Mouse (Mus musculus) MEL-GATA-1-ER (cell line): Measurements from ENCODE around the gene Kcnh1.

Experiments used
- DNase-seq: peaks from one replicate; pipeline ENCODE4 v3.0.0-alpha.2; 2012; ENCODE audit warnings: low read depth; ENCODE audit errors: extremely low read depth

The Kcnh1 gene

DNA sequence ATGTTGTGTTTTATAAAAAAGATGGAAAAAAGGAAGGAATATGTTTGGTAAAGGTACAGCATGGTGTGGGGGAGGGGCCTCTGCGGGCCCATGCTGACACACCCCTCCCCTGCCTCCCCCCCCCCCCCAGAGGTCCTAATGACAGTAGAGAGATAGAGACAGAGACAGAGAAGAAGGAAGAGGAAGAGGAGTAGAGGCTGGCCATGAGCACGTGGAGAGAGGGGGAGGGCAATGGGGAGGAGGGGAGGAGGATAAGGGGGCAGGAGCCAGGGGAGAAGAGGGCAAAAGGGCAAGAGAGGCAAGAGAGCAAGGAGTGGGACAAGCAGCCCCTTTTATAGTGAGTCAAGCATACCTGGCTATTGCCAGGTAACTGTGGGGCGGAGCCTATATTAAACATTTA, 123.5 kb downstream of the Kcnh1 start:
- peak; percentile 49 for DNase-seq

DNA sequence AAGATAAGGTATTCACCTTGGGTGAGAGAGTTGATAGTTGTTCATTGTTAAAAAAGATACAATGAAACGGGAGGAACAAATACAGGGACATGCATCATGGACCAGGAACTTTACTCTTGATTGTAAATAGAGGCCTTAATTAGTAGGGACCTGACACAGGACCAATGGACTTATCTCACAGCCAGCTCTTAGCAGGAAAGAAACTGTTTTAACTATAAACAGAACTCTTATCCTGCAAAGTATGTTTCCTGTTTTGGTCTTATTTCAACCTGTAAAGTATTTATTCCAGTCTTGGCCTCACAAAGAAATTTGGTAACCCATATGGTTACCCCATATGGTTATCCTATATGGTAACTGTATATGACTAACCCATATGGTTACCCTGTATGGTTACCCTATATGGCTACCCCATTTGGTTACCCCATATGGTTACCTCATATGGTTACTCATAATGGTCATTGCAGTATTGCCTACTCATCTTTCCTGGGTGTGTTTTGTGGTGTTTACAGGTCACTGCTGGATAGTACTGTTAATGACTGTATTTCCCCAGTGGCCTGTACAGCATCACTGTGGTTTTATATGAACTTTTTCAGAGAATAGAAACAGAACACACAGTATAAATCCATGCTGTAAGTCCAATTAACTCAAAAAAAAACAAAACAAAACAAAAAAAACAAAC, 125.0 kb downstream of the Kcnh1 start:
- peak; percentile 20 for DNase-seq

DNA sequence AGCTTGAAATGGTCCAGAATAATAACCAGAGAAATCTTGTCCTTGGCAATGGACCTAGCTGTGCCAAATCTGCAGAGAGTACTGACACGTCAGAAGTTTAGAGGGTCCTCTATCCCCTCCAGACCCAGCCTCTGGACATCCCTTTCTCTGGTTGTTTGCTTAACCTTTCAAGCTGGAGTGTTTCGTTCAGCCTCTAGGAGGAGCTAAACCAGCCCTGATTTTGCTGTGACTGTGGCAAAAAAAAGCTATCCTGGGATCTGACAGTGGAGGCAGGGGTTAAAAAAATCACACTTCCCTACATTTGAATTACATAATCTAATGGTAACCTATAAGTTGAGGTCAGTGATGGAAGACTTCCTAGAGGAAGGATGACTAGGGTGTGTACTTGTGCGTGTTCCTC, 133.6 kb downstream of the Kcnh1 start:
- no peak for DNase-seq

DNA sequence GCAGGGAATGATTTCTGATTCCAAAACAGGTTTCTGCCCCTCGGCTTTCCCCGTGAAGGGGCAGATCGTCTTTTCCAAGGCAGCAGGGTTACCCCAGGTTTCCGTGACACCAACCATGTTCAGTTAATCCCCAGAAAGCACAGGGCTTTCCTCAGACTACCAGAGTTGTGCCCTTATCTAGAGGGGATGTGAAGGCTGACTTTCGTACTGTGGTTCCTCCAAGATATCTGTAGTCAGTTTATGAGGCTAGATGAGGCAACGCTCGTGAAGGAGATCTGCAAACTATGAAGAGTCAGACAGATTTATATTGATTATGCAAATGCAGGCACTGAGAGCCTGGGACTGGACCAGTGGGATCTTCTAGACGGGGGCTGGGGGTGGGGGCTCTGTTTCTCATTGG, 136.5 kb downstream of the Kcnh1 start:
- DNase-seq = no peak

DNA sequence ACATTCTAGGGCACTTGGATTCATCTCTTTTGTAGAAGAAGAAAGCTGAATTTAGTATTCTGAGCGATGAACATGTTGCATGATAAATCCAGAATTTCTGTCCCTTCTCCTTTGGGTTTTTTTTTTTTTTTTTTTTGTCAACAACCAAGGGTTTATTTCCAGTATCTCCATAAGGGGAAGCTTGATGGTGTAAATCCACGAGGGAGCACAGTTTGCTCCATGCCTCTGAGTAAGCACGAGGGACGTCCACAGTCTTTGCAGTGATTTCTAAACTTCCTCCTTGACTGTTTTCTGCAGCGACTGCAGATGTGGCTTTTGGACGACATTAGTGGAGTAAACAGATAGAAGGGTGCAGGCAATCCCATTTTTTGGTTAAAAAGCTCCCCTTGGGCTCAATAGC, 140.6 kb downstream of the Kcnh1 start:
- no peak for DNase-seq

DNA sequence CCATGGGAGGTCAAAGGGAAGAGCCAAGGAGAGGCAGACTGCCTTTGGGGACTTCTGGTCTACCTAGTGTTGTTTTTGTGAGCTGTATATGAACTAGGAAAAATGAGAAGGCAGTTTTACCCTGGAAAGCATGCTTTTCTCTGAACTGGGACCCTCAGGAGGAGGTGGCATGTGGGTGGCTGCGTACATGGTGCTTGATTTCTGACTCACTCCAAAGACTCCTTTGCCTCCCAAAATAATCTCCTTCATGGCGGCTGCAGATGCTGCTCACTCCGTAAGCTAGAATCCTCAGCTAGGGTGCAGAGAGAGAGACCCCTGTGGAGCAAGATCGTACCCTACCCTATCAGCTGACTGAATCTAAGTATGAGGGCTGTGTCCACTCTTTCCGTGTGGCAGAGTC, 145.5 kb downstream of the Kcnh1 start:
- DNase-seq = no peak

DNA sequence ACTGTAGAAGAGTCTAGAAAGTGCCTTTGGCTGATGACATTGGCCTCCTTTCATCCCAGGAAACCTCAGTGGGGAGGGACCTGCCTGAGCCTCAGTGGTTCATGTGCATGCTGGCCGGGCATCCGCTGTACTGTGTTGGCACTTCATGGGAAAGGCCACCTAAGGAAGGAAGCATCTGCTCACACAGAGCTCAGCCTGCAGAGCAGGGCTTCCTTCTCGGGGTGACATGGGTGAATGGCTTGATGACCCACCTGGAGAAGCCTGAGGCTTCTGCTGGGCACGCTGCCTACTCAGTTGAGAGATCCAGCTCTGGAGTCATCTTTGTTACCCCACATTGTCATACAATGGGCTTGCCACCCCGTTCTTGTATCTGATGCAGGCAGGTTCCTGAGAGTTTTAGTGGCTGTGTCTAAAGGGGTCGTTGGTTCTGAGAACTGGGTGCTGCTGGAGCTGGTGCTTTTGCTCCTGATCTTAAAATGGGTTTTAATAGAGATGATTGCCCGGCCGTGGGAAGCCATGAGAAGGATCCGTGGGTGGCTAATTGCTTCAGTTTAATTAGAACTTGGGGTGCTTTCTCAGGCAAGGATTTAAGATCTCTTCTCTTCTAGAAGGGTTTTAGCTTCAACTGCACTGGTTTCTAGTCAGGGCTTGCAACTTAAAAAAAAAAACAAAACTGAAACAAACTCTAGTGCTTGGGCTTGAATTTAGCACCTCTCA, 148.9 kb downstream of the Kcnh1 start:
- DNase-seq = no peak

DNA sequence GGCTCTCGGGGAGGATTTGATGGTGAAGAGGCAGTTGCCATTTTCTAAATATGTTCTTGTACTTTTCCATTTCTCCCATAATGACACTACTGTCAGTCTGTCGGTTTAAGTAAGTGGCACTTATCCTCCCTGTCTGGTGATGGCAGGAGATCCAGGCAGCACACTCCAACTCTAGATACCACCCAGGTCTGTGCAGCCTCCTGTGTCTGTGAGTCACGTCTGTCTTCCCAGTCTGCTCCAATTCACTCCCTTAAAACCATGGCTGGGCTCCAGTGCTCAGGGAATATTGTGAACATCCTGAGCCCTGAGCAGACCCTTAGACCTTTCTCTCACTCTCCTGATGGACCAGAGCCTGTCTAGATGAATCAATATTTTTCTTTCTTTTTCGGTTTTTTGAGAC, 151.2 kb downstream of the Kcnh1 start:
- DNase-seq = no peak

DNA sequence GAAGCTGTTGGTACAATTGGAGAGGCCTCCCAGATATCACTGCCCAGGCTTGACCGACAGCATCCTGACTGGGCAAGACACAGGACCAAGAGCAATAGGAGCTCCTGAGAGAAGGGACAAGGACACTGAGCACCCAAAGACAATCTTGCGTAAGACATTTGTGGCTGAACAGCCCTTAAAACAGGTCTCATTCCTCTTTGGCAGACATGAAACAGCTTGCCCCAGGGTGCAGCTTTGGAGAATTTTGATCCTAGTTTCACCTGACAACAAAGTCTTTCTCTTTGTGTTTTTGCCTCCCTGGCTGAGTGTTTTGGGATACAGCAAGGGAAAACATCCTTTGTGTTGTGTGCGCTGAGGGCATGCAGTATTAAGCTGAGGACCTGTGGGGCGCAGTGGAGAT, 153.4 kb downstream of the Kcnh1 start:
- DNase-seq = no peak

DNA sequence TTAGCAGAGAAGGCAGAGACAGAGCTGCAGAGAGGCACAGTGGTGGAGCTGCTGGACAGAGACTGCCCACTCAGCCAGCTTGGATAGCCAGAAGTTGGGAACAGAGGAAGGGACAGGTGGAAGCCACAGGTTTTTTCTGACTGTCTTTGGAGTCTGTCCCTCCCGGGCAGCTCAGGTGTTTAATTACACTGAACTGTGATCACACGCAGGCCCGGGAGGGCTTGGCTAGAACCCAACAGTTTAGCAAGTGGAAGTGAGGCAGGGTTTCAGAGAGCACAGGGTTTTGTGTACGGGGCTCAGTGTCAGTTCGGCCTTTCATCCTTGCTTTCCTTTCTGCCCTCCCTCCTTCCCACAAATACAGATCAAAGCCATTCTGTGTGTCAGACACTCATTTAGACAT, 156.8 kb downstream of the Kcnh1 start:
- DNase-seq = no peak

DNA sequence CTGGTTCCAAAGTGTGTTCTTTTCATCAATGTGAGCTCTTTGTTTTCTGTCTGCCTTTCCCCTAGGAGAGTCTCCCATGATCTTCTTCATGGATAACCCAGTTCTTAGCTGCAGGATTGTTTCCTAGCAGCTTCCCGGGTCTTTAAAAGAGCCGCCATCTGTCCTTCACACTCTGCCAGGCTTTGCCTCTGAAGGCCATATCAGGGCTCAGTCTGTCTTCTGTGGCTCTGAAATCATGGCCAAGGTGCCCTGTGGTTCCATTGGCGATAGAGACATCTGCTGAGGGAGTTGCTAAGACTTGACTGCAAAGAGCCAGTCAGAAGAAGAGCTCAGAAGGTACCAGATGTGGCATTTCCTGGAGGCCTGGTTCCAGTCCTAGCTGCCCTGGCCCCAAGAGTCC, 165.7 kb downstream of the Kcnh1 start:
- DNase-seq = no peak

DNA sequence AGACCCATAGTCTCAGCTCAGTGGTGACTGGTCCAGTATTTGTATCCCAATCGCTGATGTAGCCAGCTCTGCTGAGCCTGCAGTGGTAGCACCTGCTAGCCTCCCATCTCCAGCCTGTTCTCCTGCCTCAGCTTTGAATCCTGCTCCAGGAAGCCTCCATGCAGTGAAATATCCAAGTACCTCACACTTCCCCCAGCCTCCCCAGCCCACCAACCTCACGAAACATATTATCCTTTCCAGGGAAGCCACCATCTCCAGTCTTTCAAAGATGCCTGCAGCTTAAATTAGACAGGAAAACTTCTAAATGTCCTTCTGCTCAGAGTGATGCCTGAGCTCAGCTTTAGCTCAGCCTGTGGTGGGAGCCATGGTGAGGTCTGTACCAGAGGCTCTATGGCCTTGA, 168.6 kb downstream of the Kcnh1 start:
- no peak for DNase-seq

DNA sequence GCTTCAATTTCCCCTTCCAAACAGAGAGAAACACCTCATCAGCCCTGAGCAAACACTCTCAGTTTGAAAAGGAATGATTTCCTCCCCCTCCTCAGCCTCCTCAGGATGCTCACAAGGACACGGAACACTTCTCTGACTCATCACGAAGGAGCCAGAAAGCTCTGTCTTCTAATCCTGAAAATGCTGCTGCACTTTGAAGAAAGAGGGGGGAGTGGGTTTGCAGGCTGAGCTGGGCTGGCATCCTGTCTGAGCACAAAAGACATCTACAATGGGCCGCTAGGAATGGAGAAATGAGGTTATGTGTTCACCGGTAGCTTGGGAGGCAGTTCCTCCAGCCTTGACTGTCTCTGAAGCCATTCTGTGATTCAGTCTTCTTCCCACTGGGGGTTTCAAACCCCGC, 177.8 kb downstream of the Kcnh1 start:
- DNase-seq = no peak

DNA sequence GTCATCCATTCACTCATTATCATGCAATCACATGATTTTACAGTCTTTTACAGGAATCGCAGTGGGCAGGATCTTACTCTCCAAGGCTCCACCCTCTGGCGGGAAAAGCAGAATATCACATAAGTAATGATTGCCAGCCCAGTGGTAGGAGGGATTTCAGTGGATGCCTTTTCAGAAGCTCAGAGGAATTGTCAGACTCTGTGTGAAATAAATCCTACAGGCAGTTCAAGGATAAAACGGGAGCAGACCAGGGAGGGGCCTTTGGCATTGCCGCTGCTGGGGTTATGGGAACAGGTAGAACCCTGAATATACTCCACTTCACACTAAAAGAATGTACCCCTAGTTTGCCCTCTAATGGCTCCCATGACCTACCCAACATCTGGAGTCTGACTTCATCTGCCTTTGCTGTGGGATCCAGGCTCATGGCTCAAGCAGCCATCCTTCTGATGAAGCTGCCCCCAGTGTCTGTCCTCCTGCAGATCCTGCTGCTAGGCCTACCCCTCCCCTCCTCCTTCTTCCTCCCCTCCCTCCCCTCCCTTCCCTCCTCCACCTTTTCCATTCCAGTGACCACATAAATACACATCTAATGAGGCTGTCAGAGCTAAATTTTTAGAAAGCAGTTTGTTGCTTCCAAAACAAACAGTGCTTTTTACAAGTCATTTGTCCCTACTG, 181.5 kb downstream of the Kcnh1 start:
- no peak for DNase-seq

DNA sequence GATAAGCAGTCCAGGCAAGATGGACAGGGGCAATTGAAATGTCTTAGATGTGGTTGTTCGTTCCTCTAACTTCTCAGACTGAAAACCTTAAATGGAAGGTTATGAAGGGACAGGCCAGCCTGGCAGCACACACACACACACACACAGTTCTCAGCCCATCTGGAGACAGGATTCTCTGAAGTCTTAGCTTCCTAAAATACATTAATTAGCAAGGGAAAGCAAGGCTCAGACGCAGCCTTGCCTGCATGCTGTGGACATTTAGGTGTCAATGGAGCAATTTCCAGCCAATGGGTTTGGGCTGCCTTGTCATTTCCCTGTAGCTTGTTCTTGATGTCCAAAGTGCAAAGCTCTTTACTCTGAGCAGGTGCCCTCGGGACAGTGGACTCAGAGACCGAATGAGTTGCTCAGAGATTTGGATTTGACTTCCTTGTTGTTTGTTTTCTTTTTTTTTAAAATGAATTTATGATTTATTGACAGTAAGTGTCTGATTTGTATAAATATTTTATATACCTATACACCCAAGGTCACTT, 188.0 kb downstream of the Kcnh1 start:
- no peak for DNase-seq

DNA sequence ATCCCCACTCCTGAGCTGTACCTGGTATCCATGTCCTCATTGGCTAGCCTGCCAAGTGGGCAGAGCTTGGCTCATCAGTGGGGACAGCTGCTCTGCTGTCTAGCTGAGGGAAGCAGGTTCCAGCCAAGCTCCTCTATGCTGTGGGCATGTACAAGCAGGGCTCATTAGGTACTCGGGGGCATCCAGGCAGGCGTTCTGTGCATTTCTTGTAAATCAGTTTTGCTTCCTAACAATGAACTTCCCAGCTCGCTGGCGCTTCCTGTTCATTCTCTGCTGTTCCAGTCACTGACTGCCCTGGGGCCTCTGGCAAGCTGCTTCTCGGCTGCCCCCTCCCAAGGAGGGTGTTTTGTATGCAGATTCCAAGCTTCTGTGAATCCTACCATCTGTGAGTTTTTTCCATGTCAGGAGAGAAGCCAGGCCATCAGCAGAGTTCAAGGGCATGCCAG, 190.0 kb downstream of the Kcnh1 start:
- no peak for DNase-seq

DNA sequence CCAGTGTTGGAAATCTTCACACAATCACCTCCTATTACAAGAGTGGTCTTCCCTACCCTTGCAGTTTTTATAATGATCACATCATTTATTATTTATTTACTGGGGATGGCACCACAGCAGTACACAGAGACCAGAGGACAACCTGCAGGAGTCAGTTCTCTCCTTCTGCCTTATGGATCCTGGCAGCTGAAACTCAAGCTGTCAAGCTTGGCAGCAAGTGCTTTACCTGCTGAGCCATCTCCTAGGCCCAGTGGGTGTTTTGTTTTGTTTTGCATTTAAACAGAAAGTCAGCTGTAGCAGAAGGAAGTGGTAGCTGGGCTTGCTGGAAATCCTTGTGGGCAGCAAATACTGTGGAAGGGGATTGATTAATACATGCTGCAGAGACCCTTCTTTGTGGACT, 197.1 kb downstream of the Kcnh1 start:
- no peak for DNase-seq

DNA sequence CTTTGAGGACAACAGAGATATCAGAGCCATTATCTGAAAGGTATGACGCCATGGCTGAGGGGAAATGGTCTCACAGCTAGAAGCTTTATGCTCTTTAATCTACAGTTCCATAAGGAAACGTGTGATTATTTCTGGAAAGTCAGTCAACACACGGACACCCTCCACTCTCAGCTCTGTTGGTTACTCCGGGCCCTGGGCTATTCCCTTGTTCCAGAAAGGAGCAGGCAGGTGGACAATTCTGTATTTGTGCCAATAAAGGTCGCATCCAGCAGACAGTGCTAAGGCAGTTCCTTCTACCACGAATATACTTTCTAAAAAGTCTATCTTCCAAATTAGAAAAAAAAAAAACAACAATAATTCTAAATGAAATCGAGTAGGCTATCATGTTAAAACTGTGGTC, 200.5 kb downstream of the Kcnh1 start:
- DNase-seq = no peak

DNA sequence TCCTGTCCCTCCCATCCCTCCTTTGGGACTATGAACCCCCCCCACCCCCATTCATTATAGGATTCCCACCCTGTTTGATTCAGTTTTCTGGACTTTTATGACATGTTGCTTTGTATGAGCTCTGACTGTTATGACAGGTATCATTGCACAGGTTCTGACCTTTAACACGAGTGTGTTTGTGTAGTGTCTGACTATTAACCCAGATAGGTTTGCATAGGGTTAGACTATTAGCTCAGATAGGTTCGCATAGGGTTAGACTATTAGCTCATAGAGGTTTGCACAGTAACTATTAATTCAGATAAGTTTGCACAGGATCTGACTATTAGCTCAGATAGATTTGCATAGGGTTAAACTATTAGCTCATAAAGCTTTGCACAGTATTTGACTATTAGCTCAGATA, 201.7 kb downstream of the Kcnh1 start:
- no peak for DNase-seq

DNA sequence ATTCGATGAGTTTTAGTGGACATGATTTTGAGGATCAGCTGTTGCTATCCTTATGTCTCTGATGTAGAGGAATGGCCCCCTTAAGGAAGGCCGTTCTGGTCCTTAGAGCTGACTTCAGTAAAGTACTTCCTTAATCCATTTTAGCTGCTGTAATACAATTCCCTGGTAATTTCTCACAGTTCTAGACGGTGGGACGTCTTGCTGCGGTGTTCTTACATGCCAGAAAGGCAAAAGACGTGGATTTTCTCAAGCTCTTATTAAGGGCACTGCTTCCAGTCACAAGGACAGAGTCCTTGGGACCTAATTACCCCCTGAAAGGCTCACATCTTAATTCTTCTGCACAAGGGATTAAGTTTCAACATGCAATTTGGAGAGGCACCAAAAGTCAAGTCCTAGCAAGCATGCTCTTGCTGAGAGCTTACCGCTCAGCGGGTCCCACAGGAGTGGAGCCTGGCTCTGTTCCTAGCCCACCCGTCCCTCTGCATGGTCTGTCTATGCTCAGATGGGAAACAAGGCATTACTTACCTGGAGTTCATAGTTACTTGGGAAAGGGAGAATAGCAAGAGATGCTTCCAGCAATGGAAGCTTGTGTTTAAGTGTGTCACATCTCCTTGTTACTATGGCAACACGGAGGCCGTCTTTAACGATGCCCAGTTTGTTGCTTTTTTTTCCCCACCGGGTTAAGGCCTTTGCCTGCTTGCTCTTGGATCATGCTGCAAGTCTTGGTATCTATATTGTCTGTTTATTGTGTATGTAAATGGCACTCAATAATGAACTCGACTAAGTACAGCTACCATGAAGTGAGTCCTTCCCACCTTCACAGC, 209.3 kb downstream of the Kcnh1 start:
- DNase-seq = no peak

DNA sequence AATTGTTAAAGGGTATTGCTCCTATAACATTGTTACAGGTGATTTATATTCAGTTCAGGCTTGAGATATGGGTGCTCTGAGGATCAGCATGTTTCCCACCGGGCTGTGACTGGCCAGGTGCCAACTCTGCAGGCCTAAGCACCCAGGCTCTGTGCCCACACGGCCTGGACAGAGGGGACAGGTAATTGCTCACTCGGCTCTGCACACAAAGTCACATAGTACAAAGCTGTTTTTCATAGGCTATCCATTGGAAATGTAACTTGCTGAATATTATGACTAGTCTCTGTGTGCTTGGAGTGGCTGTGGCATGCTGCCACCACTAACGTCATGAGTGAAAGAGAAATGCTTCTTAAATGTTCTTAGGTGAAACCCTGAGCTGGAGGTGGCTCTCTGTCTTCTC, 210.4 kb downstream of the Kcnh1 start:
- no peak for DNase-seq
